Mouse (Mus musculus) liver, adult 2 months (tissue): ENCODE measurements around the gene Itga10.

Source experiments
- CTCF ChIP-seq: fragments of 200-500 bp; IDR thresholded peaks from 2 replicates; pipeline ENCODE4 v1.5.1; 2011; ENCODE audit warnings: low read depth, low read length, control low read depth
- POLR2A ChIP-seq: fragments of 200-500 bp; IDR thresholded peaks from 2 replicates; pipeline ENCODE4 v1.6.1; 2011; ENCODE audit warnings: low read length, control low read depth; ENCODE audit not compliant: insufficient read depth; ENCODE audit errors: extremely low read depth

DNA sequence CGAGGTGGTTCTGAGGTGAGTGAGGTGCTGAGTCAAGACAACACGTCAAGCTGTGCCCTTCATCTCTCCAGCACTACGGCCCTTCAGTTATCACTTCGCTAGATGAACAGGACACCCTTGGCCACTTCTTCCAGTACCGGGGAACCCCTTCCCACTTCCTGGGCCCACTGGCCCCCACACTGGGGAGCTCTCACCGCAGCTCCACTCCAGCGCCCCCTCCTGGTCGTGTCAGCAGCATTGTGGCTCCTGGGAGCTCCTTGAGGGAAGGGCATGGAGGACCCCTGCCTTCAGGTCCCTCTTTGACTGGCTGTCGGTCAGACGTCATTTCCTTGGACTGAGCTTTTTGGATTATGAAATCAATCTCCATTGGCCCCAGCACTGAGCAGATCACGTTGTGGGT, 59.4 kb downstream of the Itga10 start:
- TF ChIP-seq CTCF (peak; percentile 54), POLR2A (no peak)
